Mouse (Mus musculus) heart, postnatal 0 days (tissue): ENCODE measurements around the gene Nnmt.

Experiments
- CTCF ChIP-seq: IDR thresholded peaks from 2 replicates; pipeline ENCODE4 v1.5.1; 2016; ENCODE audit warnings: antibody characterized with exemption, control low read depth, low read depth
- EP300 ChIP-seq: IDR thresholded peaks from 2 replicates; pipeline ENCODE4 v1.6.1; 2016; ENCODE audit warnings: antibody characterized with exemption, low read depth

- no peak for TF ChIP-seq CTCF
- no peak for TF ChIP-seq EP300
Observed at GRCm38 (mm10) chr9:48641636-48642035, 36.7 kb upstream of the Nnmt start.
